Mouse (Mus musculus) midbrain, embryonic 15.5 days (tissue): ENCODE data around the gene Krtap4-9. TPM values are rescaled to one million over a fixed set of nuclear protein-coding genes. Genes with fewer than 3 reads are reported as not detected.
"Not testable (repeated sequence)": the region's sequence is repeated elsewhere in the genome, so short reads cannot be mapped to it uniquely, and the experiment has no call there.

ENCODE experiments used
- ATAC-seq: fragments of 200-750 bp; cut with Nextera tagmentation; replicated peaks from 2 replicates; pipeline ENCODE4 v1.8.0; 2017; ENCODE audit warnings: moderate TSS enrichment
- H3K27ac ChIP-seq: fragments of 300-500 bp; sonication (generic); 2 replicates; pipeline ENCODE4 v1.5.1; 2015; ENCODE audit warnings: mild to moderate bottlenecking, inconsistent platforms
- H3K27me3 ChIP-seq: fragments of 300-500 bp; sonication (generic); replicated peaks from 2 replicates; pipeline ENCODE4 v1.6.1; 2015; ENCODE audit warnings: inconsistent platforms
- H3K36me3 ChIP-seq: fragments of 300-500 bp; sonication (generic); replicated peaks from 2 replicates; pipeline ENCODE4 v1.6.1; 2015; ENCODE audit warnings: inconsistent platforms
- H3K4me1 ChIP-seq: fragments of 300-500 bp; sonication (generic); 2 replicates; pipeline ENCODE4 v1.6.1; 2015; ENCODE audit warnings: inconsistent platforms
- H3K4me2 ChIP-seq: fragments of 300-500 bp; sonication (generic); 2 replicates; pipeline ENCODE4 v1.6.1; 2015; ENCODE audit warnings: inconsistent platforms, mild to moderate bottlenecking, moderate library complexity
- H3K4me3 ChIP-seq: fragments of 300-500 bp; sonication (generic); 2 replicates; pipeline ENCODE4 v1.5.1; 2015; ENCODE audit warnings: mild to moderate bottlenecking, inconsistent platforms
- H3K9ac ChIP-seq: fragments of 300-500 bp; sonication (generic); 2 replicates; pipeline ENCODE4 v1.6.1; 2015; ENCODE audit warnings: mild to moderate bottlenecking, inconsistent platforms
- H3K9me3 ChIP-seq: fragments of 300-500 bp; sonication (generic); 2 replicates; pipeline ENCODE4 v1.6.1; 2016; ENCODE audit warnings: inconsistent platforms
- WGBS: fragments of 180-500 bp; shearing (Covaris S2); methylation state at CpG from one replicate; pipeline ENCODE4 v1.1.7; 2015; ENCODE audit warnings: mixed read lengths; 5-methylcytosine and 5-hydroxymethylcytosine counted together
- polyA plus RNA-seq: library from polyadenylated mRNA; unstranded; fragments of >200 nt; fragmentation: Nextera tagmentation; extraction: Ambion mirVana; gene quantifications from 2 replicates; pipeline ENCODE4 v1.2.1, GENCODE M21; 2015

Krtap4-9 gene
- not detected in 2 replicates for polyA plus RNA-seq

DNA sequence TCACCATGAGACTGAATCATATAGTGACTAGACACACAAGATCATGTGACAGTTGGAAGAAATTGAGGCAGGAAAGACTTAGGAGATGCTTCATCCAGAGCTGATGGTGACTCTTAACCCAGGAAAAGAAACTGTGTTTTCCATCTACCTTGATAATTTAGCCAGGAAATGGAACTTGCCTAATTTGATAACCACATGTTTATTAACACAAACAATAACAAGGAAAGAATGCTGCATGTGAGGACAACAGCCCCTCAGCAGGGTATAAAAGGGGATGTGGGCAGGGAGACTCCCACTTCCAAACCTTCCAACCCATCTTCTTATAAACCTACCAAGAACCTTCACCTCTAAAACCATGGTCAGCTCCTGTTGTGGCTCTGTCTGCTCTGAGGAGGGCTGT is at the start of gene Krtap4-9:
Krtap4-9 (plus strand) TSS at position 301 of the 400 bp plus-strand sequence.
- H3K9ac ChIP-seq, H3K27me3 ChIP-seq, H3K9me3 ChIP-seq, H3K36me3 ChIP-seq, ATAC-seq, H3K4me1 ChIP-seq, H3K27ac ChIP-seq, H3K4me2 ChIP-seq, H3K4me3 ChIP-seq: not testable (repeated sequence)

DNA sequence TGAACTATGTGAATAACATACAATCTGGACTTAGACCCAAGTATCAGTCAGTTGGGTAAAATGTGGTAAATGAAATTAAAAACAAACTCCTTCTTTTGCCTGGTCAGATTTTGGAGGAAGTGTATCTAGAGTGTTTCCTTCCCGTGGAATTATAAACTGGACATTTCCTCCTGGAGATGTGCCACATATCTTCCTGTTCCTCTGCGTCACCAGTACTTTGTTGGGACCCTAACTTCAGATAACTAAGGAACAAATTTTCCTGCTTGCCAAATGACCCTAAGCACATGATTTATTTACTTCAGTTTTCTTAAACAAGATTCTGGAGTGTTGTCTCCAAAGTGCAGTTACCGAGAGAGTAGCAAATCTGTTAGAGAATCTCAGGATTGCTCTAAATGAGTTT is 41.0 kb upstream of the Krtap4-9 start:
- H3K27ac ChIP-seq: no peak overlapping the region
- no peak overlapping the region for H3K9ac ChIP-seq
- no peak for ATAC-seq
- H3K4me3 ChIP-seq: no peak overlapping the region
- 94% methylated on average over 3 of the region's 3 CpGs for WGBS
- 0 out of 2 replicates have a peak, but pooled peaks cover 2% of the 10 kb centered on the region for H3K27me3 ChIP-seq
- H3K4me2 ChIP-seq: no peak overlapping the region
- no peaks in the 10 kb centered on the region for H3K4me1 ChIP-seq
- H3K9me3 ChIP-seq: no peaks in the 10 kb centered on the region
- no peaks in the 10 kb centered on the region for H3K36me3 ChIP-seq

DNA sequence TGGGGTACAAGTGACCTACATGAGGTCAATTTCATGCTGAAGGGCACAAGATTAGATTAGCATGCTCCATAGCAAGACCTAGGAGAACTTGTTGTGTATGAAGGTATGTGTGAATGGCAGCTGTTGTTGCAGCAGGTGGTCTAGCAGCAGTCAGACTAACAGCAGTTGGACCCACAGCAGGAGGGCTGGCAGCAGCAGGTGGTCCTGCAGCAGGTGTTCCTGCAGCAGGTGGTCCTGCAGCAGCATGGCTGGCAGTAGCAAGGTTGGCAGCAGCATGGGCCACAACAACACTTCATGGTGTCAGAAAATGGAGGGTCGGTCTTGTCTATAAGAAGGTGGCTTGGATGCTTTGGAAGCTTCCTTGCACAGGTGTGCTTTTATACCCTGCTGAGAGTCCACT is 26.1 kb upstream of the Krtap4-9 start:
- Histone ChIP-seq H3K4me3 (no peak overlapping the region), H3K9ac (no peak overlapping the region), H3K4me1 (no peaks in the 10 kb centered on the region), H3K27me3 (no peaks in the 10 kb centered on the region), H3K36me3 (no peaks in the 10 kb centered on the region), H3K9me3 (no peaks in the 10 kb centered on the region), H3K27ac (no peak overlapping the region), H3K4me2 (no peak overlapping the region)
- 91% methylated on average over 1 of the region's 1 CpGs for WGBS
- no peak for ATAC-seq

DNA sequence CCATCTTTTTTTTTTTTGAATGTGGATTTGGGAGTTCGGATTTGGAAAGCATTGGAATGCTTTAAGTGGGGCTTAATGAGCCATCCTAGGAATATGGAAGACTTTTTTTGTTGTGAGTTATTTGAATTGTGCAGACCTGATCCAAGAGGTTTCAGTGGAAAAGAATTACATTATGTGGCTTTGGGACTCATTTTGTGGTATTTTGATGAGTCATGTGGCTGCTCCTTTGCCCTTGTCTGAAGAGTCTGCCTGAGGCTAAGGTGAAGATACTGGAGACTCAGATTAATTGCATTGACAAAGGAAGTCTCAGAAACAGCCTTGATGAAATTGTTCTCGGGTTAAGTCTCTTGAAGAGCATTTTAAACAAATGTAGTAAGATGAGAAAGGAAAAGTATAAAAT is 16.6 kb upstream of the Krtap4-9 start:
- Histone ChIP-seq H3K4me1 (no peaks in the 10 kb centered on the region), H3K27me3 (no peaks in the 10 kb centered on the region)
- 77% methylated on average over 2 of the region's 2 CpGs for whole genome bisulfite sequencing

DNA sequence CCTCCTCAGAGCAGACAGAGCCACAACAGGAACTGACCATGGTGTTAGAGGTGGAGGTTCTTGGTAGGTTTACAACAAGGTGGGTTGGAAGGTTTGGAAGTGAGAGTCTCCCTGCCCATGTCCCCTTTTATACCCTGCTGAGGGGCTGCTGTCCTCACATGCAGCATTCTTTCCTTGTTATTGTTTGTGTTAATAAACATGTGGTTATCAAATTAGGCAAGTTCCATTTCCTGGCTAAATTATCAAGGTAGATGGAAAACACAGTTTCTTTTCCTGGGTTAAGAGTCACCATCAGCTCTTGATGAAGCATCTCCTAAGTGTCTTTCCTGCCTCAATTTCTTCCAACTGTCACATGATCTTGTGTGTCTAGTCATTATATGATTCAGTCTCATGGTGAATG is 12.2 kb upstream of the Krtap4-9 start, which contains the start of gene Gm11595:
Gm11595 (minus strand) TSS at position 101 of the 400 bp plus-strand sequence.
- not testable (repeated sequence) for ATAC-seq, H3K27me3 ChIP-seq, H3K9ac ChIP-seq, H3K4me1 ChIP-seq, H3K27ac ChIP-seq, H3K36me3 ChIP-seq, H3K9me3 ChIP-seq, H3K4me2 ChIP-seq, H3K4me3 ChIP-seq

More for the DNA sequence above, 16.6 kb upstream of the Krtap4-9 start:
- no peak overlapping the region for H3K4me3 ChIP-seq
- H3K9me3 ChIP-seq: no peaks in the 10 kb centered on the region
- H3K4me2 ChIP-seq: no peak overlapping the region
- no peak overlapping the region for H3K9ac ChIP-seq
- no peak for ATAC-seq
- no peak overlapping the region for H3K27ac ChIP-seq
- no peaks in the 10 kb centered on the region for H3K36me3 ChIP-seq

DNA sequence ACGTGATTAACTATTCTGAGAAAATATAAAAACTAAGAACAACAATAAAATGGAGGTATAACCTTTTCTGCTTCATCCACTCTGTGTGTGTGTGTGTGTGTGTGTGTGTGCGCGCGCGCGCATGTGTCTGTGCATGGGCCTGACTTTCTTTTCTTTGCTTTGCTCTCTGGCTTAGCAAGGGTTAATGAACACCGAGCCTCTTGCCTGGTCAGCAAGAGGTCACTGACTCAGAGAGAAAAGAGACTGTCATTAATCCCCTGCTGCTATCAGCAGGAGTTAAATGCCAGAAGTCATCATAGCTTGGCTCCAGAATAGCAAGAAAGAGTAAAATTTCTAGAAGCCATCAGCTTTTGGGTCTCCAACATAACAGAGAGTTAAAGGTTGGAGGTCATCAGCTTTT is 6.6 kb upstream of the Krtap4-9 start:
- Histone ChIP-seq H3K9me3 (no peaks in the 10 kb centered on the region), H3K4me1 (no peaks in the 10 kb centered on the region), H3K9ac (no peak overlapping the region), H3K27me3 (no peaks in the 10 kb centered on the region), H3K36me3 (no peaks in the 10 kb centered on the region), H3K4me3 (no peak overlapping the region), H3K4me2 (no peak overlapping the region), H3K27ac (no peak overlapping the region)
- WGBS: 52% methylated on average over 7 of the region's 7 CpGs
- ATAC-seq: no peak

DNA sequence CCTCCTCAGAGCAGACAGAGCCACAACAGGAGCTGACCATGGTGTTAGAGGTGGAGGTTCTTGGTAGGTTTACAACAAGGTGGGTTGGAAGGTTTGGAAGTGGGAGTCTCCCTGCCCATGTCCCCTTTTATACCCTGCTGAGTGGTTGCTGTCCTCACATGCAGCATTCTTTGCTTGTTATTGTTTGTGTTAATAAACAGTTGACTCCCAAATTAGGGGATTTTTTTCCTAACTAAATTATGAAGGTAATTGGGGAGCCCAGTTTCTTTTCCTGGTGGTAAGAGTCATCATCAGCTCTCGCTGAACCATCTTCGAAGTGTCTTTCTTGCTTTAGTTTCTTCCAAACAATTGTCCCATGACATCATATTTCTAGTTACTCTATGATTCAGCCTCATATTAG is 4.4 kb upstream of the Krtap4-9 start, which contains the start of gene Krtap4-8:
Krtap4-8 (minus strand) TSS at position 101 of the 400 bp plus-strand sequence.
- WGBS: 98% methylated on average over 2 of the region's 2 CpGs
- Histone ChIP-seq H3K4me3 (no peak within 1 kb of the TSS), H3K9ac (no peak within 1 kb of the TSS), H3K27me3 (no peaks in the 10 kb centered on the region), H3K36me3 (no peaks in the 10 kb centered on the region), H3K27ac (no peak within 1 kb of the TSS), H3K9me3 (no peaks in the 10 kb centered on the region), H3K4me2 (no peak within 1 kb of the TSS), H3K4me1 (no peaks in the 10 kb centered on the region)
- ATAC-seq: no peak

DNA sequence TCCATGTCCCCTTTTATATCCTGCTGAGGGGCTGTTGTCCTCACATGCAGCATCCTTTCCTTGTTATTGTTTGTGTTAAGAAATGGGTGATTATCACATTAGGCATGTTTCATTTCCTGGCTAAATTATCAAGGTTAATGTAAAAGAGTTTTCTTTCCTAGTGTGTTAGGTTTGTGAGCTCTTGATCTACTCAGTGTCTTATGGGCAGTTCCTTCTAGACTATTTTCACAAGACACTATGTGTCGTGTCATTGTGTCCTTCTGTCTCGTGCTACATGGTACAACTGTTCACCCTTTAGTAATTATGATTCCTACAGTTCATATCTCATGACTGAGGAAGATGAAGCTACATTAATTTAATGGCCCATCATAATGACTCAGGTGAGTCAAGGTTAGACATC is 8.4 kb downstream of the Krtap4-9 start, which contains the start of gene Gm11596:
Gm11596 (minus strand) TSS at position 101 of the 400 bp plus-strand sequence.
- Histone ChIP-seq H3K9ac (no peak within 1 kb of the TSS), H3K27ac (no peak within 1 kb of the TSS), H3K4me2 (no peak within 1 kb of the TSS), H3K27me3 (no peaks in the 10 kb centered on the region), H3K4me1 (no peaks in the 10 kb centered on the region), H3K36me3 (no peaks in the 10 kb centered on the region), H3K9me3 (no peaks in the 10 kb centered on the region), H3K4me3 (no peak within 1 kb of the TSS)
- 84% methylated on average over 2 of the region's 2 CpGs for WGBS
- no peak for ATAC-seq

DNA sequence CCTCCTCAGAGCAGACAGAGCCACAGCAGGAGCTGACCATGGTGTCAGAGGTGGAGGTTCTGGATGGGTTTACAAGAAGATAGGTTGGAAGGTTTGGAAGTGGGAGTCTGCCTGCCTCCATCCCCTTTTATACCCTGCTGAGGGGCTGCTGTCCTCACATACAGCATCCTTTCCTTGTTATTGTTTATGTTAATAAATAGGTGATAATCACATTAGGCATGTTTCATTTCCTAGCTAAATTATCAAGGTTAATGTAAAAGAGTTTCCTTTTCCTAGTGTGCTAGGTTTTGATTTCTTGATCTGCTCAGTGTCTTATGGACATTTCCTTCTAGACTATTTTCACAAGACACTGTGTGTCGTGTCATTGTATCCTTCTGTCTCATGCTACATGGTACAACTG is 13.8 kb downstream of the Krtap4-9 start, which contains the start of gene Gm11569:
Gm11569 (minus strand) TSS at position 101 of the 400 bp plus-strand sequence.
- not testable (repeated sequence) for ATAC-seq, H3K9me3 ChIP-seq, H3K9ac ChIP-seq, H3K4me1 ChIP-seq, H3K27ac ChIP-seq, H3K36me3 ChIP-seq, H3K4me2 ChIP-seq, H3K4me3 ChIP-seq, H3K27me3 ChIP-seq
- no CpG with 5 or more reads among the region's 1 CpGs for WGBS

DNA sequence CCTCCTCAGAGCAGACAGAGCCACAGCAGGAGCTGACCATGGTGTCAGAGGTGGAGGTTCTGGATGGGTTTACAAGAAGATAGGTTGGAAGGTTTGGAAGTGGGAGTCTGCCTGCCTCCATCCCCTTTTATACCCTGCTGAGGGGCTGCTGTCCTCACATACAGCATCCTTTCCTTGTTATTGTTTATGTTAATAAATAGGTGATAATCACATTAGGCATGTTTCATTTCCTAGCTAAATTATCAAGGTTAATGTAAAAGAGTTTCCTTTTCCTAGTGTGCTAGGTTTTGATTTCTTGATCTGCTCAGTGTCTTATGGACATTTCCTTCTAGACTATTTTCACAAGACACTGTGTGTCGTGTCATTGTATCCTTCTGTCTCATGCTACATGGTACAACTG is 19.3 kb downstream of the Krtap4-9 start, which contains the start of gene Gm11554:
Gm11554 (minus strand) TSS at position 101 of the 400 bp plus-strand sequence.
- not testable (repeated sequence) for H3K27ac ChIP-seq, H3K9me3 ChIP-seq, H3K36me3 ChIP-seq, H3K27me3 ChIP-seq, H3K4me2 ChIP-seq, H3K4me1 ChIP-seq, ATAC-seq, H3K4me3 ChIP-seq, H3K9ac ChIP-seq
- WGBS: no CpG with 5 or more reads among the region's 1 CpGs

DNA sequence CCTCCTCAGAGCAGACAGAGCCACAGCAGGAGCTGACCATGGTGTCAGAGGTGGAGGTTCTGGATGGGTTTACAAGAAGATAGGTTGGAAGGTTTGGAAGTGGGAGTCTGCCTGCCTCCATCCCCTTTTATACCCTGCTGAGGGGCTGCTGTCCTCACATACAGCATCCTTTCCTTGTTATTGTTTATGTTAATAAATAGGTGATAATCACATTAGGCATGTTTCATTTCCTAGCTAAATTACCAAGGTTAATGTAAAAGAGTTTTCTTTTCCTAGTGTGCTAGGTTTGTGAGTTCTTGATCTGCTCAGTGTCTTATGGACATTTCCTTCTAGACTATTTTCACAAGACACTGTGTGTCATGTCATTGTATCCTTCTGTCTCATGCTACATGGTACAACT is 24.8 kb downstream of the Krtap4-9 start, which contains the start of gene Krtap4-13:
Krtap4-13 (minus strand) TSS at position 101 of the 400 bp plus-strand sequence.
- not testable (repeated sequence) for H3K9me3 ChIP-seq, H3K4me3 ChIP-seq, H3K27ac ChIP-seq, H3K4me2 ChIP-seq, H3K36me3 ChIP-seq, H3K27me3 ChIP-seq, H3K9ac ChIP-seq, ATAC-seq, H3K4me1 ChIP-seq

DNA sequence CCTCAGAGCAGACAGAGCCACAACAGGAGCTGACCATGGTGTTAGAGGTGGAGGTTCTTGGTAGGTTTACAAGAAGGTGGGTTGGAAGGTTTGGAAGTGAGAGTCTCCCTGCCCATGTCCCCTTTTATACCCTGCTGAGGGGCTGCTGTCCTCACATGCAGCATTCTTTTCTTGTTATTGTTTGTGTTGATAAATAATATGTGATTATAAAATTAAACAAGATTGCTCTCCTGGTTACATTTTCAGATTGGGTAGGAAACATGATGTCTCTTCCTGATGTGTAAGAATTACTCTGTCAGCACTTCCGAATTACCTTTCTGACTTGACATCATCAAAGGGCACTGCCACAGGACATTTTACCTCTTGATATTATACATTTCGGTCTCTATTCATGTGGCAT is 30.6 kb downstream of the Krtap4-9 start, which contains the start of gene Gm11564:
Gm11564 (minus strand) TSS at position 101 of the 400 bp plus-strand sequence.
- H3K36me3 ChIP-seq, H3K27me3 ChIP-seq, H3K4me1 ChIP-seq, H3K9me3 ChIP-seq, ATAC-seq, H3K9ac ChIP-seq, H3K4me2 ChIP-seq, H3K27ac ChIP-seq, H3K4me3 ChIP-seq: not testable (repeated sequence)
- 90% methylated on average over 2 of the region's 2 CpGs for WGBS
